Mouse (Mus musculus) small intestine, adult 2 months (tissue): Measurements from ENCODE around the gene Olfr96.

Experiments
- CTCF ChIP-seq: fragments of 200-500 bp; IDR thresholded peaks from 2 replicates; pipeline ENCODE4 v1.5.1; 2012; ENCODE audit warnings: low read depth, mild to moderate bottlenecking, control low read depth, inconsistent platforms, low read length, moderate library complexity, mixed read lengths; ENCODE audit not compliant: insufficient replicate concordance, insufficient read length; ENCODE audit errors: extremely low read depth
- POLR2A ChIP-seq: fragments of 200-500 bp; IDR thresholded peaks from 2 replicates; pipeline ENCODE4 v1.6.1; 2012; ENCODE audit warnings: low read depth, mild to moderate bottlenecking, control low read depth, inconsistent platforms, low read length, moderate library complexity

- TF ChIP-seq CTCF (no peak), POLR2A (no peak)
Measured at GRCm38 (mm10) chr17:37200894-37201293, 19.1 kb upstream of the Olfr96 start, which contains the start of gene Olfr94.
